Mouse (Mus musculus) heart, adult 8-10 months (tissue): ENCODE results near the gene Vrk2. TPM values are rescaled to one million over a fixed set of nuclear protein-coding genes. Genes with fewer than 3 reads are reported as not detected.

Experiments
- DNase-seq: peaks from one replicate; pipeline ENCODE4 v3.0.0; 2022; ENCODE audit warnings: low spot score
- total RNA-seq, 4 experiments: library from RNA; stranded (reverse); gene quantifications; 2 replicates each; pipeline ENCODE4 v1.2.4; 2022

Gene Vrk2
- 1 to 10 TPM; 4.6 to 8.0 (median 5.7) TPM for total RNA-seq

GRCm38 (mm10) chr11:26593061-26594059, at the start of gene Vrk2, which contains the start of gene Gm6899:
Gene Vrk2, minus strand, starts transcription at chr11:26593999.
Gene Gm6899, plus strand, starts transcription at chr11:26593241.
- peak; percentile 76 for DNase-seq

- no peak for DNase-seq
Measured at GRCm38 (mm10) chr11:26642141-26642540, 48.3 kb upstream of the Vrk2 start.

GRCm38 (mm10) chr11:26640314-26640785, 46.6 kb upstream of the Vrk2 start:
- DNase-seq, result peak; percentile 2

- no peak for DNase-seq
Measured at GRCm38 (mm10) chr11:26636239-26636638, 42.4 kb upstream of the Vrk2 start.

- no peak for DNase-seq
Measured at GRCm38 (mm10) chr11:26622727-26623126, 28.9 kb upstream of the Vrk2 start.

GRCm38 (mm10) chr11:26618475-26619223, 24.9 kb upstream of the Vrk2 start:
- DNase-seq, result no peak

GRCm38 (mm10) chr11:26608795-26609194, 15.0 kb upstream of the Vrk2 start:
- no peak for DNase-seq

- no peak for DNase-seq
Measured at GRCm38 (mm10) chr11:26604061-26604655, 10.4 kb upstream of the Vrk2 start.

GRCm38 (mm10) chr11:26601571-26602175, 7.9 kb upstream of the Vrk2 start:
- no peak for DNase-seq

GRCm38 (mm10) chr11:26600692-26601091, 6.9 kb upstream of the Vrk2 start:
- no peak for DNase-seq

GRCm38 (mm10) chr11:26598876-26599275, 5.1 kb upstream of the Vrk2 start:
- DNase-seq, result no peak

GRCm38 (mm10) chr11:26597761-26598160, 4.0 kb upstream of the Vrk2 start:
- DNase-seq, result no peak

GRCm38 (mm10) chr11:26597145-26597544, 3.3 kb upstream of the Vrk2 start:
- DNase-seq, result no peak

- DNase-seq, result no peak
Measured at GRCm38 (mm10) chr11:26596186-26596585, 2.4 kb upstream of the Vrk2 start.

GRCm38 (mm10) chr11:26594487-26594886, 688 bp upstream of the Vrk2 start:
- DNase-seq, result no peak

- no peak for DNase-seq
Measured at GRCm38 (mm10) chr11:26592395-26593053, 1.3 kb downstream of the Vrk2 start.

GRCm38 (mm10) chr11:26587184-26587524, 6.6 kb downstream of the Vrk2 start:
- no peak for DNase-seq

GRCm38 (mm10) chr11:26586367-26587183, 7.2 kb downstream of the Vrk2 start:
- DNase-seq, result no peak

GRCm38 (mm10) chr11:26585409-26586366, 8.1 kb downstream of the Vrk2 start:
- no peak for DNase-seq
